Mouse (Mus musculus) lung, postnatal 0 days (tissue): ENCODE results near the gene Susd2.

ENCODE experiments used
- CTCF ChIP-seq: IDR thresholded peaks from 2 replicates; pipeline ENCODE4 v1.5.1; 2016; ENCODE audit warnings: antibody characterized with exemption, mild to moderate bottlenecking
- EP300 ChIP-seq: IDR thresholded peaks from 2 replicates; pipeline ENCODE4 v1.6.1; 2016; ENCODE audit warnings: antibody characterized with exemption, mild to moderate bottlenecking, control low read depth

GRCm38 (mm10) chr10:75669936-75670335 lies 26.1 kb upstream of the Susd2 start:
- TF ChIP-seq CTCF (no peak), EP300 (no peak)
